Mouse (Mus musculus) megakaryocyte, embryonic 14.5 days (primary cell): Measurements from ENCODE around the gene Gm45140. TPM values are rescaled to one million over a fixed set of nuclear protein-coding genes. Genes with fewer than 3 reads are reported as not detected.

Experiments
- H3K27me3 ChIP-seq: replicated peaks from 2 replicates; pipeline ENCODE3; 2012; ENCODE audit warnings: inconsistent platforms
- H3K36me3 ChIP-seq: replicated peaks from 2 replicates; pipeline ENCODE3; 2012; ENCODE audit warnings: low read length, inconsistent platforms, mixed read lengths
- H3K4me1 ChIP-seq: 2 replicates; pipeline ENCODE4 v1.6.1; 2012; ENCODE audit warnings: inconsistent platforms
- H3K4me3 ChIP-seq: replicated peaks from 2 replicates; pipeline ENCODE3; 2012; ENCODE audit warnings: moderate library complexity, mild to moderate bottlenecking, inconsistent platforms
- H3K9me3 ChIP-seq: 2 replicates; pipeline ENCODE4 v1.6.1; 2012; ENCODE audit warnings: inconsistent platforms
- FLI1 ChIP-seq: IDR thresholded peaks from 2 replicates; pipeline ENCODE4 v1.6.1; 2012; ENCODE audit warnings: low read length, inconsistent platforms, mixed read lengths
- GATA1 ChIP-seq: IDR thresholded peaks from 3 replicates; pipeline ENCODE4 v1.6.1; 2012; ENCODE audit warnings: mixed read lengths, low read length, inconsistent platforms, borderline replicate concordance
- polyA plus RNA-seq: library from polyadenylated mRNA; stranded (reverse); fragments of >175 nt; gene quantifications from 2 replicates; pipeline ENCODE4 v1.2.3, GENCODE M21; 2012; ENCODE audit warnings: low replicate concordance; ENCODE audit not compliant: insufficient read depth

Gene Gm45140
- polyA plus RNA-seq, 1 experiment = 13.2 TPM

- no peaks in the 10 kb centered on the region for H3K27me3 ChIP-seq
- peaks cover 46% of the 10 kb centered on the region for H3K4me1 ChIP-seq
- TF ChIP-seq FLI1 (no peak), GATA1 (no peak)
- H3K4me3 ChIP-seq = peak overlapping the region; percentile 64
- no peaks in the 10 kb centered on the region for H3K9me3 ChIP-seq
- peaks cover 71% of the 10 kb centered on the region for H3K36me3 ChIP-seq
Observed at GRCm38 (mm10) chr6:87846813-87847212, 11.2 kb upstream of the Gm45140 start.

GRCm38 (mm10) chr6:87845031-87845695 is 9.6 kb upstream of the Gm45140 start:
- H3K27me3 ChIP-seq = no peaks in the 10 kb centered on the region
- H3K36me3 ChIP-seq = peaks cover 84% of the 10 kb centered on the region
- peaks cover 49% of the 10 kb centered on the region for H3K4me1 ChIP-seq
- no peak overlapping the region for H3K4me3 ChIP-seq
- no peaks in the 10 kb centered on the region for H3K9me3 ChIP-seq
- no peak for TF ChIP-seq FLI1
- TF ChIP-seq GATA1 = no peak

GRCm38 (mm10) chr6:87842254-87842653 is 6.7 kb upstream of the Gm45140 start:
- H3K36me3 ChIP-seq = peaks cover 70% of the 10 kb centered on the region
- H3K4me3 ChIP-seq = no peak overlapping the region
- no peaks in the 10 kb centered on the region for H3K27me3 ChIP-seq
- no peaks in the 10 kb centered on the region for H3K9me3 ChIP-seq
- TF ChIP-seq FLI1 (no peak), GATA1 (no peak)
- peaks cover 44% of the 10 kb centered on the region for H3K4me1 ChIP-seq

GRCm38 (mm10) chr6:87841635-87842034 is 6.0 kb upstream of the Gm45140 start:
- peaks cover 44% of the 10 kb centered on the region for H3K4me1 ChIP-seq
- peaks cover 69% of the 10 kb centered on the region for H3K36me3 ChIP-seq
- no peaks in the 10 kb centered on the region for H3K9me3 ChIP-seq
- H3K27me3 ChIP-seq = no peaks in the 10 kb centered on the region
- H3K4me3 ChIP-seq = no peak overlapping the region
- no peak for TF ChIP-seq FLI1
- TF ChIP-seq GATA1 = no peak

- peaks cover 67% of the 10 kb centered on the region for H3K36me3 ChIP-seq
- H3K27me3 ChIP-seq = no peaks in the 10 kb centered on the region
- H3K4me3 ChIP-seq = peak overlapping the region; percentile 83
- H3K9me3 ChIP-seq = no peaks in the 10 kb centered on the region
- H3K4me1 ChIP-seq = peaks cover 43% of the 10 kb centered on the region
- TF ChIP-seq GATA1 = no peak
- no peak for TF ChIP-seq FLI1
Observed at GRCm38 (mm10) chr6:87839797-87840341, 4.3 kb upstream of the Gm45140 start.

GRCm38 (mm10) chr6:87838551-87839197 is 3.1 kb upstream of the Gm45140 start, which contains the start of gene Isy1:
Isy1 (minus strand) TSS chr6:87838798.
- Histone ChIP-seq H3K9me3 (no peaks in the 10 kb centered on the region), H3K27me3 (no peaks in the 10 kb centered on the region), H3K4me3 (peak within 1 kb of the TSS; percentile 95), H3K36me3 (peaks cover 66% of the 10 kb centered on the region), H3K4me1 (peaks cover 40% of the 10 kb centered on the region)
- TF ChIP-seq FLI1 (peak; percentile 97), GATA1 (no peak)

GRCm38 (mm10) chr6:87820366-87820765 is 15.2 kb downstream of the Gm45140 start:
- no peaks in the 10 kb centered on the region for H3K27me3 ChIP-seq
- H3K4me1 ChIP-seq = peaks cover 35% of the 10 kb centered on the region
- TF ChIP-seq FLI1 (no peak), GATA1 (no peak)
- H3K36me3 ChIP-seq = peaks cover 98% of the 10 kb centered on the region
- H3K9me3 ChIP-seq = no peaks in the 10 kb centered on the region
- no peak overlapping the region for H3K4me3 ChIP-seq

- Histone ChIP-seq H3K36me3 (peaks cover 69% of the 10 kb centered on the region), H3K9me3 (no peaks in the 10 kb centered on the region), H3K27me3 (no peaks in the 10 kb centered on the region), H3K4me3 (no peak overlapping the region), H3K4me1 (peaks cover 55% of the 10 kb centered on the region)
- no peak for TF ChIP-seq GATA1
- no peak for TF ChIP-seq FLI1
Observed at GRCm38 (mm10) chr6:87814486-87814885, 21.1 kb downstream of the Gm45140 start.

- H3K27me3 ChIP-seq = no peaks in the 10 kb centered on the region
- H3K4me1 ChIP-seq = peaks cover 67% of the 10 kb centered on the region
- peaks cover 67% of the 10 kb centered on the region for H3K36me3 ChIP-seq
- H3K9me3 ChIP-seq = no peaks in the 10 kb centered on the region
- peak overlapping the region; percentile 100 for H3K4me3 ChIP-seq
- TF ChIP-seq GATA1 (no peak), FLI1 (no peak)
Observed at GRCm38 (mm10) chr6:87812656-87813055, 22.9 kb downstream of the Gm45140 start.

- no peaks in the 10 kb centered on the region for H3K9me3 ChIP-seq
- H3K27me3 ChIP-seq = no peaks in the 10 kb centered on the region
- H3K36me3 ChIP-seq = peaks cover 63% of the 10 kb centered on the region
- peaks cover 67% of the 10 kb centered on the region for H3K4me1 ChIP-seq
- TF ChIP-seq GATA1 (no peak), FLI1 (no peak)
- peak within 1 kb of the TSS; percentile 100 for H3K4me3 ChIP-seq
Observed at GRCm38 (mm10) chr6:87811675-87812338, 23.8 kb downstream of the Gm45140 start, which contains the start of gene Rab43. Rab43 (minus strand) TSS chr6:87812164.
